Mouse (Mus musculus): ENCODE measurements at regions not wholly inside any gene's neighbourhood (a gene's known extent, or its start where the extent isn't known, plus 50 kb on each side); places are given as distances from the start of the nearest gene placed in this dataset.

- peak; percentile 61 for DNase-seq
Observed at GRCm38 (mm10) chr11:64369516-64369915, 65.6 kb upstream of the Hs3st3a1 start.

DNA sequence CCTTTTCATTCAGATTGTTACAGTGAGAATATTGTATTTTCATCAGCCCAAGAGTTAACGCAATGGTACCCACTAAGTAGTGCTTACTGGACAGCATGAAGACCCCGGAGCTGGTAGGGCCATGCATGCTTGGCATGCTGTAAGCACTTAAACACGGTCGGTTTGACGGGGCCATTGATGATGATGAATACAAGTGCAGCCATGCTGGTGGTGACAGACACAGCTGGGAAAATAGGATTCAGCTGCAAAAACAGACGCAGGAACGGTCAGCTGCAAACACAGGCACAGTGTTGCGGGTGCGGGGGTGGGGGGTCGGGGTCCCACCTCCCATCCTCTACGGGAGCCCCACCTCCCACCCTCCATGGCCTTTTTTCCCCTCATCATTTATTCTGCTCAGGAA, 99.7 kb upstream of the Hs3st3a1 start:
- DNase-seq: no peak

GRCm38 (mm10) chr11:64332406-64332805, 102.7 kb upstream of the Hs3st3a1 start:
- DNase-seq: no peak

GRCm38 (mm10) chr11:64331811-64332210, 103.3 kb upstream of the Hs3st3a1 start:
- peak; percentile 30 for DNase-seq

GRCm38 (mm10) chr11:64329129-64329528, 106.0 kb upstream of the Hs3st3a1 start:
- no peak for DNase-seq

DNA sequence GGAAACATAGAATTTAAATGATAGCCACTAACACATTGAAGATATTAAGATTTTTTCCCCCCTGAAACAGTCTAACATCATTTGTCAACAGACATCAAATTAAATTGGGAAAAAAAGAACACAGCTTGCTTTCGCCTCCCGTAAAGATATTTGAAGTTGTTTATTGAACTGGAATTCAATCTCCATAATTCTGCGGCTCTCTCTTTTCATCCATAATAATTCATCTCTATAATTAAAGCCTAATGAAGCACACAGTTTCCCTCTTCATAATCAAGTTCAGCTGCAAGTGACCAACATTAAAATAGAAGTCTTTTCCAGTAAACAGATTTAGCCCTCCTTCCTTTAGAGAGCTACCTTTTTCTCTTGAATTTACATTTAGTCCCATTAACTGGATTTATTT, 107.4 kb upstream of the Hs3st3a1 start:
- DNase-seq: no peak

DNA sequence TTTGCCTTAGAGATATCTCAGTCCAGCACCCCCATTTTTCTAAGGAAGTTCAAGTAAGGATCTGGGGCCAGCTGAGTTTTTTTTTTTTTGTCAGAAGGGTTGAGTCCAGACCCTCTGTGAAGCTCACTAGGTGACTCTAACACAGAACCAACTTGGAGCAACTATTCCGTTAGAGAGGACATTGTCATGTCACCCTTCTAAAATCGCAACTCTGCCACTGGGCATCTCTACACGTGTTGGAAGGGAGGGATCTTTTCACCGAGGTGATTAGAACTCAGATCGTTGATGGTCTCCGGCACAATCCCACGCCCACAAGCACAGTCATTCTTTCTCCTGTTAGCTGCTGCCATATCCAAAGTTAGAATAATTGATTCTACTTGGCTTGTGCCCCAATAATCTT, 108.5 kb upstream of the Hs3st3a1 start:
- no peak for DNase-seq

DNA sequence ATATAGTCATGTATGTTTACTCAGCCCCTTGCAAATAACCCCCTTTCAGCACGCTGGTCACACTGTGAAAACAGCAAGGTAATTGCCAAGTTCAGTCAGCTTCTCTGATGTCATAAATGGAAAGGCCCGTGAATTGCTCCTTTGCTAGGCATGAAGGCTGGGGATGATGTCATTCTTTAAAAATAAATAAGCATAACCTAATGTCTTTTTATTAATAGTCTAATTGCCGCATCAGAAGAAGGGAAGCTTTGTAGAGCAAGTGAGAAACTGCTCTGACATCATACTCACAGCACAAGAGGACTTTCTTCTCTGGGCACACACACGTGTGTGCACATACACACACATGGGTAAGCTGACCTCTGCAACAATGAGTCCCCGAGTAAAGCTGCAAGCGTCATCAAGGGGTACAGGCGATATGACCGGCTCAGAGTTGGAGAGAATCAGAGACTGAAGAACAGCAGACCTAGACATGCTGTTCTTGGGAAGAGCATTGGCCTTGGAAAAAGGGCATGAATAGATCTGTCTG, 113.2 kb upstream of the Hs3st3a1 start:
- DNase-seq: no peak

DNA sequence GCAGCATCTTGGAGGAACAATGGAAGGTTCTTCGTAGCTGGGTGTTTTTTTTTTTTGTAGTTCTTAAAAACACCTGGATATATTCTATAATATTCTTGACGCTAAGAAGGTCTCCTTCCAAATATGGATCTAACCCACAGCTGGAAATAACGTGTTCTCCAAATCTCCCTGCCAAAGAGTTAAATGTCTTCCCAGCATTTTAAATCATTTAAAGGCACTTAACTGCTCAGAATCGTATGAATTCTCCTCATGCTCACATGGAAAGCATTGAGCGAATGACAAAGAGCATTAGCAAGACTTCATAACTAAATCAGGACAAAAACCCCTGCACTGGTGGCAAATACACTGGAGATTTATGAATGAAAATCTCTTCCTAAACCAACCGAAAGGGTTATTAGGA, 117.7 kb upstream of the Hs3st3a1 start:
- DNase-seq: no peak

- DNase-seq: no peak
Observed at GRCm38 (mm10) chr11:64314997-64315396, 120.1 kb upstream of the Hs3st3a1 start.

GRCm38 (mm10) chr11:64313241-64313640, 121.9 kb upstream of the Hs3st3a1 start:
- peak; percentile 20 for DNase-seq

DNA sequence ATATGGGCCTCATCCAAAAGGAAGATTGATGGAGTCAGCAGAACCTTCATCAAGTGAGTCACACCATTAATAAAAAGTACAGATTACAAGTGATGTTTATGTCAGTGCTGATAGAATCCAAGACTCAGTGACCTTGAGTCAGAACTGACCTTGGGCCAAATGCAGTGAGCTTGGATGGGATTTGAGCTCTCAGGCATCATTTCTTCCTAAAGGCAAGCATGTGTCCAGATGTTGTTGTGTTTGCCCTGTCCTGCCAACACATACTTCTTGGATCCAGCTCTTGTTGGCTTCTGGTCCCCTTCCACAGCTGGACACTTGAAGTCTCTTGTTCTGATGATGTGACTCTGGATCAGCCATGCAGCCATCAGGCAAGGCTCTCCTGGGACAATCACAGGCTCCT, 125.3 kb upstream of the Hs3st3a1 start:
- no peak for DNase-seq

- DNase-seq: no peak
Observed at GRCm38 (mm10) chr11:64297825-64298224, 137.3 kb upstream of the Hs3st3a1 start.

GRCm38 (mm10) chr11:64288236-64288635, 146.9 kb upstream of the Hs3st3a1 start:
- no peak for DNase-seq

DNA sequence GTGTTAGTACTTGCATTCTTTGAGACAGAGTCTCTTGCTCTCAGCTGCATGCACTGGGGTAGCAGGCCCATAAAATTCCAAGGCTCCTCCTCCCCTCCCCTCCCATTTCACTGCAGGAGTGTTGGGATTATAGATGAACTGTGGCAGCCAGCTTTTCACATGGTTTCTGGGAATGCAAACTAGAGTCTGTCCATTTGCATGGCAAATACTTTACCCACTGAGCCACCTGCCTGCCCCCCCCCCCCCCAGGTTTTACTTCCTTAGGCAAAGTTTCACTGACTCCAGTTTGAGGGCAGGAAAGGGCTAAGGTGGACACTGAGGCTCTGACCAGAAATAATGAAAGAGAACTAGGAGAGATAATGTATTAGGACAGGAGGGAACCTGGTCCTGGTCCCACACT, 147.6 kb upstream of the Hs3st3a1 start:
- no peak for DNase-seq

DNA sequence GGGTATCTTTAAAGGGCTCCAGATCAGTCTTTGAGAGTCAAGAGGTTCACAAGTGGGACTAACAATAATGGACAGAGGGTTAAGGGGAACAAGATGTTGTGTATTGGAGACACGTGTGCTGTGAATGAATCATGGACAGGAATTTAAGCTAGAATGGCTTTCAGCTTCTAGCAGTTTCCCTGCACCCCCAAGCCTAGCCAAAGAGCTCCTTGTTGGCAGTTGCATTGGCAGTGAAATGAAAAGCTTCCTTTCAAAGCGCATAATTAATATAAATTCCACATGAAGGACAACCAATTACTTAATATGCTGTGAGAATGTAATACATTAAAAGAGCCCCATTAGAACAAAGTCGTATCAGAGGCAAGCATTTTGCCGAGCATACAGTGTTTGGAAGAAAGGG, 153.4 kb upstream of the Hs3st3a1 start:
- DNase-seq: no peak

GRCm38 (mm10) chr11:64278259-64279003, 156.7 kb upstream of the Hs3st3a1 start:
- DNase-seq: peak; percentile 9

- peak; percentile 11 for DNase-seq
Observed at GRCm38 (mm10) chr11:64273726-64274125, 161.4 kb upstream of the Hs3st3a1 start.

DNA sequence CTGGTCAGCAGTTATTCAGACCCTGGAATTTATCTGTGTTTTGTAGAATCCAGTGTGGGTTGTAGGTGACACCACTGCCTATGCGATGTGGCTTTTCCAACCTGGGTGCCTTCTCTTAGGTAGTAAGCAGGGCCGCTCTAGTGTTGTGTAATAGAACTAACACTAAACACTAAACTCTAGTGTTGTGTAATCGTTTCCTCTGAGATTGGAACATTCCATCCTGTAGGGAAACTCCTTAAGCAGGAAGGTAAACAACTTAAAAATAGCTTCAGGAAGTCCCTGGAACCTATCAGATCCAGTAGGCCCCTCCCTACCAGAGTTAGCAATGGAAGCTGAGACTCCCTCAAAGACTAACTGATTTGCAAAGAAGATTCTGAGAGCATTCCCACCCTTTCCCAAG, 161.9 kb upstream of the Hs3st3a1 start:
- DNase-seq: no peak

- DNase-seq: no peak
Observed at GRCm38 (mm10) chr11:64268121-64268520, 167.0 kb upstream of the Hs3st3a1 start.

DNA sequence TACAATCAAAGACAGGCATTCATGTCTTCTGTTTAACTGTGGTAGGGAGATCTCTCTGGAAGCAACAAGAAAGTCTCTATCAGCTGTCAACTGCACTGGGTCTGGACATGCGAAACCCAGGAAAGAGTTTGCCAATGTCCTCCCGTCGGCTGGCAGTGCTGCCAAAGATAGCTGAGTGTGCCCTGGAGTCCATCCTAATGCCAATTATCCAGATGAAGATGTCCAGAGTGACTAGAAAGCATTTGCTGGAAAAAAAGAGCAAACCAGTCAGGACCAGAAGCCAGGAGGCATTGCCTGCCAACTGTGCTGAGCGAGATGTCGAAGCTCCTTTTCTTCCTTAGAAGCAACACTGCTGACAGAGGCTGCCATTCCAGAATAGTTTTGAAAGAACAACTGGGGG, 167.6 kb upstream of the Hs3st3a1 start:
- no peak for DNase-seq

- DNase-seq: no peak
Observed at GRCm38 (mm10) chr11:64253517-64254385, 174.5 kb upstream of the Cox10 start.

- DNase-seq: no peak
Observed at GRCm38 (mm10) chr11:64236873-64237272, 157.6 kb upstream of the Cox10 start.

DNA sequence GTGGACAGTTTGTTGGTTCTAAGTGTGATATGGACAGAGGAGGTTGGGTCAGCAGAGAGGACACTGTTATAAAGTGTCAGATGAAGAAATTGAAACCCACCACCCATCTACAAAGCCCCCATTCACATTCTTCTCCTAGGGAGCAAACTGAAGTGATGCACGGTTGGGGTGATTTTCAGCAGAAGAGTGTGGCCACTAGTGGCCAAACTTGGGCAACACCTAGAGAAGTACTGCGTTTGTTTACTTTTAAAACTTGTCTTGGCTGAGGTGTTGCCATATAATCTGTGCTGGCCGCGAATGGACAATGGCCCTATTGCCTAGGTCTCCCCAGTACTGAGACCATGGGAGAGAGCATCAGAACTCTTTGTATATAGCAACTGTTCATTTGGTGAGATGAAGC, 150.8 kb upstream of the Cox10 start:
- DNase-seq: no peak
